Mouse (Mus musculus) heart, postnatal 0 days (tissue): ENCODE results near the gene Ucma. TPM values are rescaled to one million over a fixed set of nuclear protein-coding genes. Genes with fewer than 3 reads are reported as not detected.
"Not testable (repeated sequence)": the region's sequence is repeated elsewhere in the genome, so short reads cannot be mapped to it uniquely, and the experiment has no call there.

ENCODE experiments used
- ATAC-seq: fragments of 200-750 bp; cut with Nextera tagmentation; 2 replicates; pipeline ENCODE4 v1.8.0; 2017; ENCODE audit warnings: low read depth, moderate number of reproducible peaks, moderate library complexity; ENCODE audit not compliant: insufficient read depth
- DNase-seq: peaks from one replicate; pipeline ENCODE4 v3.0.0-alpha.2; 2016; ENCODE audit warnings: low spot score
- H3K27ac ChIP-seq: fragments of 300-500 bp; sonication (generic); 2 replicates; pipeline ENCODE4 v1.5.1; 2014; ENCODE audit warnings: low read depth, mild to moderate bottlenecking
- H3K27me3 ChIP-seq: fragments of 300-500 bp; sonication (generic); 2 replicates; pipeline ENCODE4 v1.6.1; 2014; ENCODE audit warnings: low read length, mixed read lengths; ENCODE audit not compliant: control insufficient read depth, insufficient read depth
- H3K36me3 ChIP-seq: fragments of 300-500 bp; sonication (generic); replicated peaks from 2 replicates; pipeline ENCODE4 v1.6.1; 2014; ENCODE audit warnings: low read length, mixed read lengths; ENCODE audit not compliant: control insufficient read depth, insufficient read depth
- H3K4me1 ChIP-seq: fragments of 300-500 bp; sonication (generic); 2 replicates; pipeline ENCODE4 v1.6.1; 2014; ENCODE audit warnings: antibody characterized with exemption; ENCODE audit not compliant: control insufficient read depth, insufficient read depth
- H3K4me2 ChIP-seq: fragments of 300-500 bp; sonication (generic); 2 replicates; pipeline ENCODE4 v1.6.1; 2014; ENCODE audit warnings: low read depth, mild to moderate bottlenecking, low read length, moderate library complexity
- H3K4me3 ChIP-seq: fragments of 300-500 bp; sonication (generic); 2 replicates; pipeline ENCODE4 v1.5.1; 2014; ENCODE audit warnings: low read depth, low read length
- H3K9ac ChIP-seq: fragments of 300-500 bp; sonication (generic); replicated peaks from 2 replicates; pipeline ENCODE4 v1.6.1; 2014; ENCODE audit warnings: low read depth, low read length, mixed read lengths
- H3K9me3 ChIP-seq: fragments of 300-500 bp; sonication (generic); replicated peaks from 2 replicates; pipeline ENCODE4 v1.6.1; 2016; ENCODE audit warnings: low read length; ENCODE audit not compliant: control insufficient read depth
- CTCF ChIP-seq: IDR thresholded peaks from 2 replicates; pipeline ENCODE4 v1.5.1; 2016; ENCODE audit warnings: antibody characterized with exemption, control low read depth, low read depth
- EP300 ChIP-seq: IDR thresholded peaks from 2 replicates; pipeline ENCODE4 v1.6.1; 2016; ENCODE audit warnings: antibody characterized with exemption, low read depth
- WGBS: fragments of 180-500 bp; shearing (Covaris S2); extraction: QIAGEN DNeasy Blood & Tissue Kit; methylation state at CpG from one replicate; pipeline ENCODE4 v1.1.7; 2014; 5-methylcytosine and 5-hydroxymethylcytosine counted together
- polyA plus RNA-seq: library from polyadenylated mRNA; unstranded; fragments of >200 nt; fragmentation: Nextera tagmentation; extraction: Ambion mirVana; gene quantifications from 2 replicates; pipeline ENCODE4 v1.2.1, GENCODE M21; 2015
- total RNA-seq: library from RNA; depleted of rRNA; stranded (reverse); fragments of >200 nt; gene quantifications from 2 replicates; pipeline ENCODE4 v1.2.3, GENCODE M21; 2014; ENCODE audit warnings: low replicate concordance; rRNA removed

The Ucma gene
- total RNA-seq = not detected in 2 replicates
- not detected in 2 replicates for polyA plus RNA-seq

- no peak within 1 kb of the TSS for H3K27ac ChIP-seq
- H3K27me3 ChIP-seq = no peaks in the 10 kb centered on the region
- 62% methylated on average over 5 of the region's 5 CpGs for WGBS
- H3K9me3 ChIP-seq = no peaks in the 10 kb centered on the region
- H3K4me1 ChIP-seq = no peaks in the 10 kb centered on the region
- no peak within 1 kb of the TSS for H3K4me2 ChIP-seq
- no peak for ATAC-seq
- no peak for DNase-seq
- H3K9ac ChIP-seq = no peak within 1 kb of the TSS
- no peak for TF ChIP-seq EP300
- no peak for TF ChIP-seq CTCF
- no peaks in the 10 kb centered on the region for H3K36me3 ChIP-seq
- no peak within 1 kb of the TSS for H3K4me3 ChIP-seq
These were observed at the start of gene Ucma for GRCm38 (mm10) chr2:4975807-4976206. Gene Ucma, plus strand, starts transcription at chr2:4976122.

GRCm38 (mm10) chr2:4927391-4927790 is 48.5 kb upstream of the Ucma start:
- peaks cover 61% of the 10 kb centered on the region for H3K36me3 ChIP-seq
- no peak overlapping the region for H3K9ac ChIP-seq
- H3K4me1 ChIP-seq = no peaks in the 10 kb centered on the region
- no peak overlapping the region for H3K4me2 ChIP-seq
- 84% methylated on average over 3 of the region's 3 CpGs for WGBS
- DNase-seq (no peak), ATAC-seq (no peak)
- no peaks in the 10 kb centered on the region for H3K9me3 ChIP-seq
- H3K27ac ChIP-seq = no peak overlapping the region
- no peaks in the 10 kb centered on the region for H3K27me3 ChIP-seq
- H3K4me3 ChIP-seq = no peak overlapping the region
- no peak for TF ChIP-seq EP300
- TF ChIP-seq CTCF = no peak

DNA sequence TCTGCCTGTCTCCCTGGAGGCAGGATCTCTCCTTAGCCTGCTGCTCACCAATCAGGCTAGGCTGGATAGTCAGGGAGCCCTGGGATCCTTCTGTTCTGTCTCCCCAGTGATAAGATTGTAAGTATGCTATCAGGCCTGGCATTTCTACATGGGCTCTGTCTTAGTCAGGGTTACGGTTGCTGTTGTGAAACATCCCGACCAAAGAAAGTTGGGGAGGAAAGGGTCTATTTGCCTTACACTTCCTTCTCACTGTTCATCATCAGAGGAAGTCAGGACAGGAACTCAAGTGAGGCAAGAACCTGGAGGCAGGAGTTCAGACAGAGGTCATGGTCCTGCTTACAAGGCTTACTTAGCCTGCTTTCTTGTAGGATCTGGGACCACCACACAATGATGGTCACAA is 46.7 kb upstream of the Ucma start:
- Histone ChIP-seq H3K4me3 (no peak overlapping the region), H3K27ac (no peak overlapping the region), H3K4me1 (no peaks in the 10 kb centered on the region), H3K9me3 (no peaks in the 10 kb centered on the region), H3K9ac (no peak overlapping the region), H3K27me3 (no peaks in the 10 kb centered on the region), H3K36me3 (peaks cover 67% of the 10 kb centered on the region), H3K4me2 (no peak overlapping the region)
- DNase-seq = no peak
- ATAC-seq = no peak
- no peak for TF ChIP-seq EP300
- TF ChIP-seq CTCF = no peak
- 56% methylated on average over 2 of the region's 2 CpGs for WGBS

GRCm38 (mm10) chr2:4934516-4934915 is 41.4 kb upstream of the Ucma start:
- Histone ChIP-seq H3K9ac (no peak overlapping the region), H3K27me3 (no peaks in the 10 kb centered on the region), H3K9me3 (no peaks in the 10 kb centered on the region), H3K4me2 (no peak overlapping the region), H3K4me1 (no peaks in the 10 kb centered on the region), H3K27ac (no peak overlapping the region), H3K36me3 (peaks cover 74% of the 10 kb centered on the region), H3K4me3 (no peak overlapping the region)
- ATAC-seq = no peak
- TF ChIP-seq EP300 = no peak
- no peak for TF ChIP-seq CTCF
- no peak for DNase-seq
- 89% methylated on average over 9 of the region's 9 CpGs for WGBS

- Histone ChIP-seq H3K27me3 (no peaks in the 10 kb centered on the region), H3K9me3 (no peaks in the 10 kb centered on the region), H3K36me3 (peaks cover 56% of the 10 kb centered on the region), H3K4me3 (no peak overlapping the region), H3K27ac (no peak overlapping the region), H3K9ac (no peak overlapping the region), H3K4me1 (no peaks in the 10 kb centered on the region), H3K4me2 (no peak overlapping the region)
- no peak for DNase-seq
- 91% methylated on average over 7 of the region's 7 CpGs for WGBS
- TF ChIP-seq CTCF (no peak), EP300 (no peak)
- ATAC-seq = no peak
These were observed 38.0 kb upstream of the Ucma start for GRCm38 (mm10) chr2:4937931-4938330.

- TF ChIP-seq CTCF = no peak
- Histone ChIP-seq H3K9ac (no peak overlapping the region), H3K36me3 (peaks cover 44% of the 10 kb centered on the region), H3K4me1 (no peaks in the 10 kb centered on the region), H3K4me3 (no peak overlapping the region), H3K27me3 (no peaks in the 10 kb centered on the region), H3K9me3 (0 out of 2 replicates have a peak, but pooled peaks cover 7% of the 10 kb centered on the region), H3K27ac (no peak overlapping the region), H3K4me2 (no peak overlapping the region)
- ATAC-seq = no peak
- 86% methylated on average over 11 of the region's 11 CpGs for WGBS
- DNase-seq = no peak
These were observed 35.1 kb upstream of the Ucma start for GRCm38 (mm10) chr2:4940861-4941260.

DNA sequence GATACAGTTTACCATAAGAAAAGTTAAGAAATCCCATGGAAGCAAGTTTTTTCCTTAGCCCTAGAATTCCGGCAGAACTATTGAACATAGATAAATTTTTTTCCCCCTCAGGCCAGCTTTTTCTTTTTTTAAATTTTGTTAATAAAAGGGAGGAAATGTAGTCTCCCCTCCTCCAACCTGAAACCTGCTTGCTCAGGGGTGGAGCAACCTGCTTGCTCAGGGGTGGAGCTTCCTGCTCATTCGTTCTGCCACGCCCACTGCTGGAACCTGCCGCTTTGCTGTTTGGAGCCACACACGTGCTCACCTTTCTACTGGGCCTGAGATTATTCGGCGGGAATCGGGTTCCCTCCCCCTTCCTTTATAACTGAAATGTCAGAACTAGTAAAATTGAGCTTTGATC is 26.2 kb upstream of the Ucma start:
- not testable (repeated sequence) for H3K36me3 ChIP-seq, H3K4me2 ChIP-seq, H3K27ac ChIP-seq, H3K9me3 ChIP-seq, H3K4me1 ChIP-seq, DNase-seq, H3K9ac ChIP-seq, H3K27me3 ChIP-seq, ATAC-seq, H3K4me3 ChIP-seq
- WGBS = 93% methylated on average over 8 of the region's 8 CpGs
